Mouse (Mus musculus): ENCODE results near the gene Ptpn21. TPM values are rescaled to one million over a fixed set of nuclear protein-coding genes. Genes with fewer than 3 reads are reported as not detected.

Ptpn21 gene
- total RNA-seq (2023) = 3.7 TPM

DNA sequence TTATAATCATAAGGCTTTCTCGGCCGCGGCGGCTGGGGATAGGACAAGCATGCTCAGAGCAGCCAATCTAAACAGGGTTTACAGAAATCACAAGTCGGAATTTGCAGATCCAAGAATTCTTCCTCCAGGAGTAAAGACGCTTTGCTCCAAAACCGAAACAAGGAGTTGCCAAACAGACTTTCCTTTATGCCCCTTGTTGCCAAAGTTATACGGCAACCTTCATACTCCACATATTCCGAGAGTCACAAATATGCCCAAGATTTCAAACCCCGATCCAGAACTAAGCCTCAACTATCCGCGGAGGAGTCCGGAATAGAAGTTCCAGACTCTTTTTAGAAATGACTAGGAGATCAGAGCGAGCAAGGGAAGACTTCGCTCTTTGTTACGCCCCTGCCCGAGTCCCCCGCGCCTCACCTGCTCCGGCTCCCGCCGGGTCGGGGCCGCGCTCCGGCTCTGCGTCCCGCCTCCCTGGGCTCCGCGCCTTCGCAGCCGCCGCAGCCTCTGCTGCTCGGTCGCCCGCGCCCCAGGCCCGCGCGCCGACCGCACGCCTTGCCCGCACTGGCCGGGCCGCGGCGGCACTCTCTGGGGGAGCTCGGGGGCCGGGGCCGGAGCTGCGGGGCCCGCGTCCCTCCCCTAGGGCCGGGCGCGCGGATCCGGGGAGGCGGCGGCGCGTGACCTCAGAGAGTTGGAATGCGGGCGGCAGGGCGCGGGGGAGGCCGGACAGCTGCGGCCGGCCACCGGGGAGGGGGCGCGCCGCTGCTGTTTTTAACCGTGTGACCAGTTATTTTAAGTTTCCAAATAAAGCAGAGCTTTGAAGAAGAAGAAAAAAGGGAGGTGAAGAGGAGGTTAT lies at the start of gene Ptpn21:
Gene Ptpn21 (minus strand): TSS at position 455 of the 850 bp plus-strand sequence.

DNA sequence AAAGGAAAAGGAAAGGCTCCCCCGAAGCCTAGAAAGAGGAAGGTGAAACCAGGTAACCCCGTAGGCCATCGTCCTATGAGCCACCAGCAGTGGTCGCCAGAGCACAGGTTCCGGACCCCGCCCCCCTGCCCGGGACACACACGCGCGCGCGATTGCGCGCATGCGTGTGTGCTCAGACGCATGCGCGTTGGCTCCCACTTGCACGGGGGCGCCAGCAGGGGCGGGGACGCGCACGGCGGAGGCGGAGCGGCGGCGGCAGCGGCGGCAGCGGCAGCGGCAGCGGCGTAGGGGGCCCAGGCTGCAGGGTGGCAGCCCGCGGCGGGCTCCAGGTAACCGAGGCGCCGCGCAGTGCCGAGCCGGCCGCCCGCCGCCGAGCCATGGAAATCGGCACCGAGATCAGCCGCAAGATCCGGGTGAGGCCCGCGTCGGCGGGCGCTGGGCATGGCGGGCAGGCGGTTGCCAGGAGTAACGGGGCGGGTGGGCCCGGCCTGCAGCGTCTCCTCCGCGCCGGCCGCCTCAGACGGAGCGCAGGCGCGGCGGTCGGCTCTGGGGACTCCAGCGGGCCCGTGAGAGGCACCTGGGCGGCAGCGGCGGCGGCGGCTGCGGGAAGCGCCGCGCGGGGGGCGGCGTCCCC lies 9.7 kb upstream of the Ptpn21 start, which contains the start of gene Zc3h14:
Gene Zc3h14 (plus strand): TSS at position 219 of the 634 bp plus-strand sequence.

DNA sequence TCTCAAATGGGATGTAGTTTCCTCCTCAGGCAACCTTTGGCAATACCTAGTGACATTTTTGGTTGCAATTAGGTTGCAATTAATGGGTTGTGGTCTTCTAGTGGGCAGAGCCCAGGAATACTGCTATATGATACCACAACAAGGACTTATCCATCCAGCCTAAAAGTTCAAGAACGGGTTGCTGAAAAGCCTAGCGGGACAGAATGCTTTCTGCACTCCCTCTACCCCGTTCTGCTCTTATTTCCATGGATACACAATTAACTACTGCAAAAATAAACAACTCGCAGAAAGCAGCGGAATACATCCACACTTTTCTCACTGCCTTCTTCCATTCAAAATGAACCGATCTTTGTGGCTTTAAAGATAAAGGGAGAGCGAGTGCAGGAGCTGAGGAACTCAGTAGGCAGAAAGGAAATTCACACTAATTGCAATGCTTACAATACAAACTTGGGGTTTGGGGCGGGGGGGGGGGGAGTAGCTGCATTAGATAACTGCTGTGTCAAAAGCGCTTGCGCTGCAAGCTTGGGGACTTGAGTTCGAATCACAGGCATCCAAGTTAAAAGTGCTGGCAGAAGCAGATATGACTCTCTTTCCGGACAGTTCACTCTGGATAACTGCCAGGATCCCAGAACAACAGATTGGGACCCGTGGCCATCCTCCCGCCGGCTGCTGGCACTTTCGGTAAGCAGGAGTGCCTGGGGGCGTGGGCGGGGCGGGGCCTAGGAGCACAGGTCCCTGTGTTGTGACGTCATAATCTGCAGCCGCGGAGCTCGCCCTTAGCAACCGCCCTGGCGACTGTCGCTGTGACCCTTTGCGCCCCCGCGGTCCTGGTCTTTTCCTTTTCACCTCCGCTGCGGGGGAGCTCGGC lies 109.6 kb downstream of the Ptpn21 start, which contains the start of gene Spata7:
Gene Spata7 (plus strand): TSS at position 766 of the 868 bp plus-strand sequence.

Other genes with a start within 250 kb of the Ptpn21 start
- 0.56 TPM for gene Kcnk10, start 159.1 kb downstream of the Ptpn21 start, total RNA-seq (2023)
- gene Spata7, start 109.2 kb downstream of the Ptpn21 start, total RNA-seq (2023) = 3.0 TPM
- gene Zc3h14, start 9.6 kb upstream of the Ptpn21 start, total RNA-seq (2023) = 85.1 TPM
- 43.7 TPM for gene Eml5, start 164.1 kb upstream of the Ptpn21 start, total RNA-seq (2023)
- 1.4 TPM for gene Ttc8, start 183.2 kb upstream of the Ptpn21 start, total RNA-seq (2023)